Mouse (Mus musculus) forebrain, embryonic 14.5 days (tissue): ENCODE data around the gene Mcpt2. TPM values are rescaled to one million over a fixed set of nuclear protein-coding genes. Genes with fewer than 3 reads are reported as not detected.
"Not testable (repeated sequence)": the region's sequence is repeated elsewhere in the genome, so short reads cannot be mapped to it uniquely, and the experiment has no call there.

ENCODE experiments used
- ATAC-seq: fragments of 200-750 bp; cut with Nextera tagmentation; 2 replicates; pipeline ENCODE4 v1.8.0; 2017; ENCODE audit warnings: mild to moderate bottlenecking, moderate library complexity
- DNase-seq: peaks from one replicate; pipeline ENCODE4 v3.0.0-alpha.2; 2015; ENCODE audit warnings: low spot score
- H3K27ac ChIP-seq: fragments of 300-500 bp; sonication (generic); 2 replicates; pipeline ENCODE4 v1.5.1; 2014; ENCODE audit warnings: low read depth, mild to moderate bottlenecking, control low read depth, low read length, moderate library complexity
- H3K27me3 ChIP-seq: fragments of 300-500 bp; sonication (generic); replicated peaks from 2 replicates; pipeline ENCODE4 v1.6.1; 2014; ENCODE audit warnings: low read length, control low read depth, mixed read lengths; ENCODE audit not compliant: control insufficient read depth, insufficient read depth
- H3K36me3 ChIP-seq: fragments of 300-500 bp; sonication (generic); 2 replicates; pipeline ENCODE4 v1.6.1; 2014; ENCODE audit warnings: low read length, control low read depth; ENCODE audit not compliant: control insufficient read depth, insufficient read depth
- H3K4me1 ChIP-seq: fragments of 300-500 bp; sonication (generic); 2 replicates; pipeline ENCODE4 v1.6.1; 2014; ENCODE audit warnings: antibody characterized with exemption, low read length, control low read depth; ENCODE audit not compliant: control insufficient read depth, insufficient read depth
- H3K4me2 ChIP-seq: fragments of 300-500 bp; sonication (generic); 2 replicates; pipeline ENCODE4 v1.6.1; 2014; ENCODE audit warnings: mild to moderate bottlenecking, control low read depth, low read length
- H3K4me3 ChIP-seq: fragments of 300-500 bp; sonication (generic); 2 replicates; pipeline ENCODE4 v1.5.1; 2014; ENCODE audit warnings: low read depth, low read length, control low read depth
- H3K9ac ChIP-seq: fragments of 300-500 bp; sonication (generic); 2 replicates; pipeline ENCODE4 v1.6.1; 2014; ENCODE audit warnings: mild to moderate bottlenecking, low read length, control low read depth, moderate library complexity
- H3K9me3 ChIP-seq: fragments of 300-500 bp; sonication (generic); replicated peaks from 2 replicates; pipeline ENCODE4 v1.6.1; 2016; ENCODE audit warnings: low read length, control low read depth, mixed read lengths; ENCODE audit not compliant: control insufficient read depth
- WGBS: fragments of 180-500 bp; shearing (Covaris S2); extraction: QIAGEN DNeasy Blood & Tissue Kit; methylation state at CpG from one replicate; pipeline ENCODE4 v1.1.7; 2014; 5-methylcytosine and 5-hydroxymethylcytosine counted together
- polyA plus RNA-seq: library from polyadenylated mRNA; unstranded; fragments of >200 nt; fragmentation: Nextera tagmentation; extraction: Ambion mirVana; gene quantifications from 2 replicates; pipeline ENCODE4 v1.2.1, GENCODE M21; 2014

Mcpt2 gene
- not detected in 2 replicates for polyA plus RNA-seq

GRCm38 (mm10) chr14:56041792-56042191, at the start of gene Mcpt2:
TSS of gene Mcpt2 (plus strand) at chr14:56042041.
- not testable (repeated sequence) for H3K4me1 ChIP-seq, H3K27ac ChIP-seq, H3K9me3 ChIP-seq, H3K4me2 ChIP-seq, DNase-seq, ATAC-seq, H3K4me3 ChIP-seq, H3K27me3 ChIP-seq, H3K9ac ChIP-seq, H3K36me3 ChIP-seq
- 79% methylated on average over 1 of the region's 1 CpGs for WGBS

GRCm38 (mm10) chr14:56013147-56013546, 28.7 kb upstream of the Mcpt2 start:
- WGBS = 77% methylated on average over 3 of the region's 3 CpGs
- Histone ChIP-seq H3K4me3 (no peak overlapping the region), H3K27ac (no peak overlapping the region), H3K9me3 (no peaks in the 10 kb centered on the region), H3K4me1 (no peaks in the 10 kb centered on the region), H3K27me3 (no peaks in the 10 kb centered on the region), H3K9ac (no peak overlapping the region), H3K4me2 (no peak overlapping the region), H3K36me3 (no peaks in the 10 kb centered on the region)
- DNase-seq = no peak
- no peak for ATAC-seq

- Histone ChIP-seq H3K27me3 (no peaks in the 10 kb centered on the region), H3K36me3 (no peaks in the 10 kb centered on the region), H3K4me2 (no peak overlapping the region), H3K4me1 (no peaks in the 10 kb centered on the region), H3K9ac (no peak overlapping the region), H3K9me3 (no peaks in the 10 kb centered on the region), H3K4me3 (no peak overlapping the region), H3K27ac (no peak overlapping the region)
- WGBS = 92% methylated on average over 2 of the region's 2 CpGs
- no peak for ATAC-seq
- DNase-seq = no peak
Measured at GRCm38 (mm10) chr14:56013924-56014323, 27.9 kb upstream of the Mcpt2 start.

- H3K27ac ChIP-seq, ATAC-seq, H3K36me3 ChIP-seq, H3K4me2 ChIP-seq, H3K9me3 ChIP-seq, H3K4me3 ChIP-seq, H3K4me1 ChIP-seq, H3K9ac ChIP-seq, DNase-seq, H3K27me3 ChIP-seq: not testable (repeated sequence)
- WGBS = 86% methylated on average over 3 of the region's 3 CpGs
Measured at GRCm38 (mm10) chr14:56017671-56018070, 24.2 kb upstream of the Mcpt2 start, which contains the start of gene Mcpt1. TSS of gene Mcpt1 (plus strand) at chr14:56017971.

- Histone ChIP-seq H3K4me1 (no peaks in the 10 kb centered on the region), H3K4me3 (no peak overlapping the region), H3K9ac (no peak overlapping the region), H3K27me3 (no peaks in the 10 kb centered on the region), H3K9me3 (no peaks in the 10 kb centered on the region), H3K4me2 (no peak overlapping the region), H3K27ac (no peak overlapping the region), H3K36me3 (no peaks in the 10 kb centered on the region)
- WGBS = 63% methylated on average over 1 of the region's 1 CpGs
- DNase-seq = no peak
- no peak for ATAC-seq
Measured at GRCm38 (mm10) chr14:56019446-56019845, 22.4 kb upstream of the Mcpt2 start.

- WGBS = 80% methylated on average over 3 of the region's 4 CpGs
- H3K36me3 ChIP-seq, H3K4me1 ChIP-seq, H3K9me3 ChIP-seq, H3K27me3 ChIP-seq, H3K4me2 ChIP-seq, ATAC-seq, H3K9ac ChIP-seq, H3K27ac ChIP-seq, H3K4me3 ChIP-seq, DNase-seq: not testable (repeated sequence)
Measured at GRCm38 (mm10) chr14:56021305-56021704, 20.5 kb upstream of the Mcpt2 start.

GRCm38 (mm10) chr14:56030395-56030794, 11.4 kb upstream of the Mcpt2 start, which contains the start of gene Mcpt9:
TSS of gene Mcpt9 (minus strand) at chr14:56030495.
- DNase-seq, H3K36me3 ChIP-seq, H3K4me1 ChIP-seq, H3K27ac ChIP-seq, H3K9ac ChIP-seq, H3K4me2 ChIP-seq, ATAC-seq, H3K27me3 ChIP-seq, H3K4me3 ChIP-seq, H3K9me3 ChIP-seq: not testable (repeated sequence)
- 71% methylated on average over 3 of the region's 3 CpGs for WGBS

- Histone ChIP-seq H3K4me1 (no peaks in the 10 kb centered on the region), H3K27me3 (no peaks in the 10 kb centered on the region), H3K9ac (no peak overlapping the region), H3K9me3 (no peaks in the 10 kb centered on the region), H3K27ac (no peak overlapping the region), H3K4me2 (no peak overlapping the region), H3K36me3 (no peaks in the 10 kb centered on the region), H3K4me3 (no peak overlapping the region)
- WGBS = 91% methylated on average over 2 of the region's 2 CpGs
- no peak for ATAC-seq
- DNase-seq = no peak
Measured at GRCm38 (mm10) chr14:56034433-56034832, 7.4 kb upstream of the Mcpt2 start.

GRCm38 (mm10) chr14:56055408-56055807, 13.6 kb downstream of the Mcpt2 start:
- no peak for ATAC-seq
- no peak overlapping the region for H3K4me3 ChIP-seq
- no peak overlapping the region for H3K27ac ChIP-seq
- no peak for DNase-seq
- WGBS = 86% methylated on average over 3 of the region's 3 CpGs
- H3K4me2 ChIP-seq = no peak overlapping the region
- no peaks in the 10 kb centered on the region for H3K36me3 ChIP-seq
- no peaks in the 10 kb centered on the region for H3K4me1 ChIP-seq
- H3K9ac ChIP-seq = no peak overlapping the region
- H3K27me3 ChIP-seq = no peaks in the 10 kb centered on the region
- H3K9me3 ChIP-seq = no peaks in the 10 kb centered on the region
